Mouse (Mus musculus) lung, embryonic 15.5 days (tissue): ENCODE data around the gene Zbtb45. TPM values are rescaled to one million over a fixed set of nuclear protein-coding genes. Genes with fewer than 3 reads are reported as not detected.

Experiments used
- ATAC-seq: fragments of 200-750 bp; cut with Nextera tagmentation; 2 replicates; pipeline ENCODE4 v1.8.0; 2017; ENCODE audit warnings: moderate number of reproducible peaks, borderline replicate concordance; ENCODE audit not compliant: low FRiP score, low TSS enrichment; ENCODE audit errors: extremely low read depth
- H3K27ac ChIP-seq: fragments of 300-500 bp; sonication (generic); 2 replicates; pipeline ENCODE4 v1.5.1; 2015; ENCODE audit warnings: moderate library complexity, mild to moderate bottlenecking, inconsistent platforms
- H3K27me3 ChIP-seq: fragments of 300-500 bp; sonication (generic); 2 replicates; pipeline ENCODE4 v1.6.1; 2015; ENCODE audit warnings: inconsistent platforms
- H3K36me3 ChIP-seq: fragments of 300-500 bp; sonication (generic); 2 replicates; pipeline ENCODE4 v1.6.1; 2015; ENCODE audit warnings: inconsistent platforms
- H3K4me1 ChIP-seq: fragments of 300-500 bp; sonication (generic); 2 replicates; pipeline ENCODE4 v1.6.1; 2015; ENCODE audit warnings: inconsistent platforms
- H3K4me2 ChIP-seq: fragments of 300-500 bp; sonication (generic); 2 replicates; pipeline ENCODE4 v1.6.1; 2015; ENCODE audit warnings: inconsistent platforms, mild to moderate bottlenecking, moderate library complexity
- H3K4me3 ChIP-seq: fragments of 300-500 bp; sonication (generic); 2 replicates; pipeline ENCODE4 v1.5.1; 2015; ENCODE audit warnings: mild to moderate bottlenecking, inconsistent platforms
- H3K9ac ChIP-seq: fragments of 300-500 bp; sonication (generic); 2 replicates; pipeline ENCODE4 v1.6.1; 2015; ENCODE audit warnings: inconsistent platforms
- H3K9me3 ChIP-seq: fragments of 300-500 bp; sonication (generic); 2 replicates; pipeline ENCODE4 v1.6.1; 2016; ENCODE audit warnings: inconsistent platforms
- WGBS: fragments of 180-500 bp; shearing (Covaris S2); methylation state at CpG from one replicate; pipeline ENCODE4 v1.1.7; 2015; 5-methylcytosine and 5-hydroxymethylcytosine counted together
- polyA plus RNA-seq: library from polyadenylated mRNA; unstranded; fragments of >200 nt; fragmentation: Nextera tagmentation; extraction: Ambion mirVana; gene quantifications from 2 replicates; pipeline ENCODE4 v1.2.1, GENCODE M21; 2015

The Zbtb45 gene
- polyA plus RNA-seq, 1 experiment from 2014 or later: 27.8 TPM

DNA sequence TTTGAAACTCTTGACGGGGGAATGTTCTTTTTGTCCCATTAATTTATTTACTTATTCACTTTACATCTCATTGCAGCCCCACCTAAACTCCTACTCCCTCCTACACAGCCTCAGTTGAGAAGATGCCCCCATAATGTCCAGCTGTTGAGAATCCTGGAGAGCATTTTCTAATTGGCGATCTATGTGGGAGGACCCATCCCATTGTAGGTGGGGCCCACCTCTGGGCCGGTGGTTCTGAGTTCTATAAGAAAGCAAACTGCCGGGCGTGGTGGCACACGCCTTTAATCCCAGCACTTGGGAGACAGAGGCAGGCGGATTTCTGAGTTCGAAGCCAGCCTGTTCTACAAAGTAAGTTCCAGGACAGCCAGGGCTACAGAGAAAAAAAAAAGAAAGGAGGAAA lies 22.9 kb downstream of the Zbtb45 start:
- no peak overlapping the region for H3K4me3 ChIP-seq
- no peak overlapping the region for H3K4me2 ChIP-seq
- 0 out of 2 replicates have a peak, but pooled peaks cover 3% of the 10 kb centered on the region for H3K36me3 ChIP-seq
- H3K4me1 ChIP-seq: no peaks in the 10 kb centered on the region
- no peaks in the 10 kb centered on the region for H3K27me3 ChIP-seq
- no peak for ATAC-seq
- H3K9ac ChIP-seq: no peak overlapping the region
- 76% methylated on average over 8 of the region's 8 CpGs for WGBS
- H3K27ac ChIP-seq: no peak overlapping the region
- H3K9me3 ChIP-seq: no peaks in the 10 kb centered on the region

- Histone ChIP-seq H3K9ac (no peak overlapping the region), H3K27ac (no peak overlapping the region), H3K4me1 (no peaks in the 10 kb centered on the region), H3K4me2 (no peak overlapping the region), H3K27me3 (no peaks in the 10 kb centered on the region), H3K36me3 (0 out of 2 replicates have a peak, but pooled peaks cover 3% of the 10 kb centered on the region), H3K4me3 (no peak overlapping the region), H3K9me3 (no peaks in the 10 kb centered on the region)
- WGBS: 78% methylated on average over 1 of the region's 1 CpGs
- ATAC-seq: no peak
Observed at GRCm38 (mm10) chr7:12985724-12986123, 24.1 kb downstream of the Zbtb45 start.

DNA sequence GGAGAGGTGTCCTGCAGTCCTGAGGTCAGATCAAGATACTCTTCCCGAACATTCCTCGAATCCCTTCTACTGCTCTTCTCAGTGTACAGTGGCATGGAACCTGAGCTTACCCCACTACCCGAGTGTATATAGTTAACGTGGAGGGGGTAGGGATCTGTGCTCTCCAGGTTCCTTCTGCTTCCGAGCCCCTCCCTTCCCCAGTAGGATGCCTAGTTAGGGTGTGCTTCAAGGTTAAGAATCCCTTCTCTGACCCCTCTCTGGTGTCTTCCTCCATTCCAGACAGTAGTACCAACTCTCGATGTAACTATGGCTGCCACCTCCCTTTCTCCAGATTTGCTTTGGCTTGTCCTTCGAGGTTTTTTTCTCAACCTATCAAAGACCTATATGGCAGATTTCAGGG lies 29.5 kb downstream of the Zbtb45 start:
- H3K36me3 ChIP-seq: 0 out of 2 replicates have a peak, but pooled peaks cover 3% of the 10 kb centered on the region
- 81% methylated on average over 7 of the region's 7 CpGs for WGBS

DNA sequence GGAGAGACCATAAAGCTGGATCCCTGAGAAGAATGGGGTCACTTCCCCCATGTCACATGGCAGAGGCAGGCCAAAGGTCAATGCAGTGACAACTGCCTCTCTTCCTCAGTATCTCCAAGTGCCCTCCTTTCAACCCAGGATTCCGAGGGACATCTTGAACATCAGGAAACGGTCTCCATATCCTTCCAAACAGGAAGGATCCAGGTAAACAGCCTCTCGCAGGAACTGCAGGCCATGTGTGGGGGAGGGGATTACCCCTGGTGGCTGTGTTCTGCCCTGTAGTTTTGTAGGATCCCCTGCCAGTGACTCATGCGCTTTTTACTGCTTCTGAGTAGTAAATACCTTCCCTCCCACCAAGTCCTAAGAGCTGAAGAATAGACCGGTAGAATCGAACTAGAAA lies 30.1 kb downstream of the Zbtb45 start:
- Histone ChIP-seq H3K4me3 (no peak overlapping the region), H3K27me3 (no peaks in the 10 kb centered on the region), H3K9me3 (no peaks in the 10 kb centered on the region), H3K36me3 (0 out of 2 replicates have a peak, but pooled peaks cover 3% of the 10 kb centered on the region), H3K9ac (no peak overlapping the region), H3K4me2 (no peak overlapping the region), H3K4me1 (peaks cover 22% of the 10 kb centered on the region), H3K27ac (no peak overlapping the region)
- no peak for ATAC-seq
- WGBS: 62% methylated on average over 6 of the region's 6 CpGs

More for the DNA sequence above, 29.5 kb downstream of the Zbtb45 start:
- no peaks in the 10 kb centered on the region for H3K27me3 ChIP-seq
- H3K4me2 ChIP-seq: no peak overlapping the region
- no peak overlapping the region for H3K27ac ChIP-seq
- no peaks in the 10 kb centered on the region for H3K9me3 ChIP-seq
- peaks cover 22% of the 10 kb centered on the region for H3K4me1 ChIP-seq
- no peak overlapping the region for H3K9ac ChIP-seq
- no peak overlapping the region for H3K4me3 ChIP-seq
- ATAC-seq: no peak

- peak overlapping the region; percentile 98; the same call in 1 of the 2 replicates for H3K27ac ChIP-seq
- WGBS: 79% methylated on average over 18 of the region's 18 CpGs
- H3K9ac ChIP-seq: 0 out of 2 replicates have a peak overlapping the region, but pooled peaks have one; percentile 59
- H3K4me3 ChIP-seq: peak overlapping the region; percentile 85
- H3K9me3 ChIP-seq: no peaks in the 10 kb centered on the region
- H3K27me3 ChIP-seq: no peaks in the 10 kb centered on the region
- peak overlapping the region; percentile 75 for H3K4me2 ChIP-seq
- 0 out of 2 replicates have a peak, but pooled peaks cover 3% of the 10 kb centered on the region for H3K36me3 ChIP-seq
- H3K4me1 ChIP-seq: peaks cover 22% of the 10 kb centered on the region
- no peak for ATAC-seq
Observed at GRCm38 (mm10) chr7:12978931-12979722, 30.7 kb downstream of the Zbtb45 start.

DNA sequence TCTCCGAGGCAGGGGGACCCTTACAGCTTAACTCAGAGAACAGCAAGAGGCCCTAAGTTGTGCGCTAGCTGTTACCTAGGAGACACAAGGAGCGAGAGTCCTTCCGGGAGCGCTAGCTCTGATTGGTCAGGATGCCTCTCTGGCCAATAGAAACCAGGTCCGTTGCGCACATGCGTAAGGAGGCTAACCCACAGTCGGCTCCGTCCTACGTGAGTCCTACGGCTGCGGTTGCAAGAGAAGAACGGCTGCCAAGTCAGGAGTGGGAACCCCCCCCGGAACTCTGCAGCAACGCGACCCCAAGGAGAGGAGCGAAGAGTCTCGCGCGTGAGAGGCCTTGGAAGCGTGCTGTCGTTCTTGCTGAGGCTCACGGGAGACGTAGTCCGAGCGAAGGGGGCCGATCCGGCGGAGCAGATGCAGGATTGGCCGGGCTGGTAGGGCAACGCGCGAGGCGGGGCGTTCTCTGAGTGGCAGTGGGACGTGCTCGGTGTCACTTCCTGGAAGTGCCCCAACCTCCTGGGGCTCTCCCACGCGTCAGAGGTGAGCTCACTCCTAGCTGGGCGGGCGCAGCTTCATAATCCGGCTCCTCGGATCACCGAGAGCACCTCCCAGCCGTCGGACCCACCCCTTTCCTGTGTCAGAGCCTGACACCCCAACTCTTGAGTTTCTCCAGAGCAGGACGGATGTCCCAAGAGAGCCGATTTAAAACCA lies 32.0 kb downstream of the Zbtb45 start, which contains the start of gene Zfp446:
Gene Zfp446, plus strand, starts transcription at position 167 of the 708 bp plus-strand sequence.
- H3K27ac ChIP-seq: peak within 1 kb of the TSS; percentile 98
- WGBS: under 1% methylated on average over 49 of the region's 49 CpGs
- peak within 1 kb of the TSS; percentile 67 for H3K9ac ChIP-seq
- H3K9me3 ChIP-seq: no peaks in the 10 kb centered on the region
- H3K36me3 ChIP-seq: 0 out of 2 replicates have a peak, but pooled peaks cover 3% of the 10 kb centered on the region
- H3K27me3 ChIP-seq: no peaks in the 10 kb centered on the region
- ATAC-seq: peak; percentile 99
- H3K4me1 ChIP-seq: peaks cover 22% of the 10 kb centered on the region
- peak within 1 kb of the TSS; percentile 85 for H3K4me3 ChIP-seq
- H3K4me2 ChIP-seq: peak within 1 kb of the TSS; percentile 75

- Histone ChIP-seq H3K9ac (no peak overlapping the region), H3K4me2 (no peak overlapping the region), H3K9me3 (no peaks in the 10 kb centered on the region), H3K27ac (no peak overlapping the region), H3K36me3 (peaks cover 43% of the 10 kb centered on the region), H3K27me3 (no peaks in the 10 kb centered on the region), H3K4me1 (peaks cover 13% of the 10 kb centered on the region), H3K4me3 (no peak overlapping the region)
- no peak for ATAC-seq
- 93% methylated on average over 25 of the region's 25 CpGs for WGBS
Observed at GRCm38 (mm10) chr7:12970906-12971305, 38.9 kb downstream of the Zbtb45 start.

GRCm38 (mm10) chr7:12966104-12966845 lies 43.6 kb downstream of the Zbtb45 start:
- peak; percentile 66 for ATAC-seq
- Histone ChIP-seq H3K4me3 (peak overlapping the region; percentile 91), H3K36me3 (peaks cover 28% of the 10 kb centered on the region), H3K4me2 (peak overlapping the region; percentile 93), H3K9me3 (no peaks in the 10 kb centered on the region), H3K27me3 (no peaks in the 10 kb centered on the region), H3K9ac (peak overlapping the region; percentile 94), H3K4me1 (peaks cover 27% of the 10 kb centered on the region), H3K27ac (peak overlapping the region; percentile 94)
- 1% methylated on average over 29 of the region's 29 CpGs for WGBS

GRCm38 (mm10) chr7:12965678-12966091 lies 44.1 kb downstream of the Zbtb45 start, which contains the start of gene Zfp324:
Zfp324 (plus strand) TSS chr7:12965838.
- H3K36me3 ChIP-seq: peaks cover 22% of the 10 kb centered on the region
- H3K27me3 ChIP-seq: no peaks in the 10 kb centered on the region
- peak within 1 kb of the TSS; percentile 94 for H3K27ac ChIP-seq
- H3K4me1 ChIP-seq: peaks cover 29% of the 10 kb centered on the region
- no peaks in the 10 kb centered on the region for H3K9me3 ChIP-seq
- WGBS: under 1% methylated on average over 23 of the region's 23 CpGs
- peak within 1 kb of the TSS; percentile 93 for H3K4me2 ChIP-seq
- ATAC-seq: peak; percentile 92
- H3K4me3 ChIP-seq: peak within 1 kb of the TSS; percentile 91
- peak within 1 kb of the TSS; percentile 94 for H3K9ac ChIP-seq

- Histone ChIP-seq H3K9me3 (no peaks in the 10 kb centered on the region), H3K4me1 (peaks cover 17% of the 10 kb centered on the region), H3K9ac (peak overlapping the region; percentile 45), H3K4me2 (peak overlapping the region; percentile 78), H3K27me3 (no peaks in the 10 kb centered on the region), H3K4me3 (peak overlapping the region; percentile 54), H3K36me3 (no peaks in the 10 kb centered on the region), H3K27ac (peak overlapping the region; percentile 87)
- peak; percentile 73 for ATAC-seq
- 1% methylated on average over 29 of the region's 29 CpGs for WGBS
Observed at GRCm38 (mm10) chr7:12961511-12962141, 48.2 kb downstream of the Zbtb45 start.

GRCm38 (mm10) chr7:12959718-12960117 lies 50.1 kb downstream of the Zbtb45 start:
- Histone ChIP-seq H3K9me3 (no peaks in the 10 kb centered on the region), H3K4me3 (no peak overlapping the region), H3K27me3 (no peaks in the 10 kb centered on the region), H3K27ac (no peak overlapping the region), H3K9ac (no peak overlapping the region), H3K4me2 (no peak overlapping the region), H3K4me1 (peaks cover 9% of the 10 kb centered on the region), H3K36me3 (no peaks in the 10 kb centered on the region)
- no peak for ATAC-seq
- 20% methylated on average over 4 of the region's 4 CpGs for WGBS
